Mouse (Mus musculus): ENCODE measurements around the gene Chodl.

Gene Chodl

DNA sequence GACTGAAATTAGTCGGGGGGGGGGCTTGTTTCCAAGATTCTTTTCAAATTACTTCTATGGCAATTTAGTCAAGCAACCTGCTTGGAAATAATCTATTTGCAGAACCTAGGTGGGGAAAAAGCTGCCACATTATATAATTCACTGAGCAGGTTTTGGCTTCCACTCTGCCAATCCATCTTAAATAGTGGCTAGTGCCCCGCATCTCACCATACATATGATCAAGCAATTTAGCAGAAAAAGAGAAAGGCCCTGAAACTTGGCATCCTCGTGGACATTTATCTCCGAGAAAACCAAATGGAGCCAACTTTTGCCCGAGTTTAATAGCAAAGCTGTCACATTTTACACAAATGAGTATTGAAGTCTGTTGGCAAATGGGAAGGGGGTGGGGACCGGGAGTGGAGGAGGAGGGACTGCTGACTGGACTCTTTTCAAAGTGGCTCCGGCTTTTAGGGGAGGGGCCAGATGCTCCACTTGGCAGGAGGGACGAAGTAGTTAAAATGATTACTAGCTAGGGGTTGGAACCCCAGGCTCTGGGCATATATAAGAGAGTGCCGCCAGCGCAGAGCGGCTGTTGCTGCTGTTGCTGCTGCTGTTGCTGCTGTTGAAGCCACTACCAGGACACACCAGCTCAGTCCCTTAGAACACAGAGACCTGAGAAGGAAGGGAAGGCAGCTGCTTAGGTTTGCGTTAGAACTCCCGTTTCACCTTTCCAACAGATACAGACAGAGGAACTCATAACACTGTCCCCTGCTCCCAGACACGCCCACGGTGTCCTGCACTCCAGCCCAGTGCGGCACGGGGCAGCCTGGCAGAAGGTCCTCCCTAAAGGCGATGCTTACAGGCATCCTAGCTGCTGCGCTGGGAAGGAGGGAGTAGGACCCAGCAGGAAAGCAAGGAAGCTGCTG is at the start of gene Chodl:
Chodl (plus strand) TSS at position 567 of the 905 bp plus-strand sequence.
- POLR2A ChIA-PET = no interaction called here
- CTCF ChIA-PET = interaction anchor here in 2 of 4 experiments (0.7 to 1.3 kb wide), 3 partner anchors 38 to 293 kb away, joined by 3 to 4 read pairs (median 3); no protein-coding TSS in a partner anchor

- CTCF ChIA-PET = no interaction called here
- POLR2A ChIA-PET = no interaction called here
Observed at GRCm38 (mm10) chr16:78922644-78923043, 8.1 kb upstream of the Chodl start.

- ChIA-PET POLR2A (no interaction called here), CTCF (interaction anchor here in 1 of 4 experiments (0.8 to 1.3 kb wide), 2 partner anchors 286 to 294 kb away, joined by 3 to 4 read pairs; no protein-coding TSS in a partner anchor)
Observed at GRCm38 (mm10) chr16:78931287-78932025, 708 bp downstream of the Chodl start.

DNA sequence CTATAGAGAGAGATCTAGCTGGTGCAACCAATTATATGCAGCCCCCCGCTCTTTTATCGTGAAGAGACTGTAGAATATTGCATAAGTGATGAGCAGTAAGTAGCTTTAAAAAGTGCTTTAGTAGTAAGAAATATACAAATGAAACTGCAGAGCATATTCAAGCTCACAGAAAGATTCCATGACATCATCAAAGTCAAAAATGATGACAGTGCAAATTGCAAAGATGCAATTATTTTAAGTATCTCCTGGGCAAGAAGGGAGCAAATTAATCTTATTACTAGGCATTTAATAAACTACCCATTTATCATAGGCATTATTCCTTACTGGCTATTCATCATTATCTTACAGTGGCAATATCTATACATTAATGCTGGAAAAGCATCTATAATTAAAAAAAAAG is 3.5 kb downstream of the Chodl start:
- ChIA-PET POLR2A (no interaction called here), CTCF (no interaction called here)

- POLR2A ChIA-PET = no interaction called here
- CTCF ChIA-PET = no interaction called here
Observed at GRCm38 (mm10) chr16:78937755-78938154, 7.0 kb downstream of the Chodl start.

DNA sequence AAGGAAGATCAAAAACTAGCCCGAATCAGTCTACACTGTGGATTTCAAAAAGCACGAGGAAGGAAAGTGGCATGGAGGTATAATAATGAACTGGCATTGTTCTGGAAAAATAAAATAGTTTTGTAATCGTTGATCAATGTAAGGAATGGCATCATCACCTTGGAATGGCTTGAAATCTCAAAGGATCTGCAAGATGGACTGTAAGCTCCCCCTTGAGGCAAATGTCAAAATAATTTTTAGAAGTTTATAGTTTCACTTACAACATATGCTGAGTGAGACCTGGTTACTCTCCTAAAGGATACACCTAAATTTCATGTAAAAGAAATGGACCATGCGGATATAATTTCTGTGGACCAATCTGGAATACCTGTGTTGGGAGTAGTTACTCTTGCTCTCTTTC is 19.6 kb downstream of the Chodl start:
- CTCF ChIA-PET = interaction anchor here in 2 of 4 experiments (0.6 kb wide), 2 partner anchors 305 to 573 kb away, joined by 3 read pairs; no protein-coding TSS in a partner anchor
- POLR2A ChIA-PET = interaction anchor here in 1 of 4 experiments (0.8 kb wide), 1 partner anchor 36 kb away, joined by 4 read pairs; no protein-coding TSS in a partner anchor

- ChIA-PET CTCF (no interaction called here), POLR2A (no interaction called here)
Observed at GRCm38 (mm10) chr16:78957434-78957833, 26.7 kb downstream of the Chodl start.

GRCm38 (mm10) chr16:78969091-78969731 is 38.5 kb downstream of the Chodl start:
- ChIA-PET CTCF (interaction anchor here (0.6 to 1.4 kb wide), 8 partner anchors 28 to 835 kb away, joined by 3 to 7 read pairs (median 3); partner anchors contain the start of gene Chodl (in 1 of the 4)), POLR2A (no interaction called here)

DNA sequence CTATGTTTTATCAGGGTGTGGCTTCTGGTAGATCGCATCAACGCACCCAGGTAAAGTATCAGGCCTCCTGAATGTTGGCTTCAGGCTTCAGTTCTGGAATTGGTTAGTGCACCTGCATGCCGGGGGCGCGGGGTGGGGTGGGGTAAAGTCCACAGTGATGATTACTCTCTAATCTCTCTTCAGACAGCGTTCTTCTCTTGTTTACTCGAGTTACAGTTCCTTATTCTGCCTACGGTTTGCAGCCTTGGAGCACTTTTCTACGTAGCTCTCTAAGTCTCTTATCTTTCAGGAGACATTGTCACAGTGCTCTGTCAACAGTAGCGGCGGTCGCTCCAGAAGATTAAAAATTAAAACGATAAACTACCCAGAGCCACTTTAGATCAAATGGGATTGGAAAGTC is 43.4 kb downstream of the Chodl start:
- ChIA-PET CTCF (no interaction called here), POLR2A (no interaction called here)

DNA sequence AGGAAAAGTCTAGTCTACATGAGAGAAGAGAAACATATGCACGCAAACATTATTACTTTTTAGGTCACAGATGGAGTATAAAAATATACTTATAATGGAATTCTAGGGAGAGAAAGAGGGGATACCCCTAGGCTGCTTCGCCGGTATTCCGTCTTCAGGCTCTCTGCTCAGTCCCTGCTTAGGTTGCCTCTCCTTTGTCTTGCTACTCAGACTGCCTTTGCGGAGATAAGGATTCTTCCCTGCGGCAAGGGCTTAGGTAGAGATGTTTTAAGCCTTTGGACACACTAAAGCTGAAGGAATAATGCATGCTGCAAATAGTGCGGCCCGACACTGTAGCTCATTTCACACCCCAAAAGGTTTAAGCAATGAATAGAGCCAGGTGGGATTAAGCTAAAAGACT is 45.6 kb downstream of the Chodl start:
- ChIA-PET POLR2A (no interaction called here), CTCF (no interaction called here)

All from embryonic stem cell, embryonic (primary cell).